Mouse (Mus musculus) G1E-ER4 (cell line): Measurements from ENCODE around the gene Gm28230. TPM values are rescaled to one million over a fixed set of nuclear protein-coding genes. Genes with fewer than 3 reads are reported as not detected.

Experiments used
- GATA1 ChIP-seq: IDR thresholded peaks from one replicate; pipeline ENCODE4 v1.8.0; 2012; ENCODE audit warnings: low read length, inconsistent platforms
- polyA plus RNA-seq: library from polyadenylated mRNA; stranded (reverse); fragments of >175 nt; gene quantifications from 2 replicates; pipeline ENCODE4 v1.2.3, GENCODE M21; 2012

Gm28230 gene
- polyA plus RNA-seq, 1 experiment, result not detected

DNA sequence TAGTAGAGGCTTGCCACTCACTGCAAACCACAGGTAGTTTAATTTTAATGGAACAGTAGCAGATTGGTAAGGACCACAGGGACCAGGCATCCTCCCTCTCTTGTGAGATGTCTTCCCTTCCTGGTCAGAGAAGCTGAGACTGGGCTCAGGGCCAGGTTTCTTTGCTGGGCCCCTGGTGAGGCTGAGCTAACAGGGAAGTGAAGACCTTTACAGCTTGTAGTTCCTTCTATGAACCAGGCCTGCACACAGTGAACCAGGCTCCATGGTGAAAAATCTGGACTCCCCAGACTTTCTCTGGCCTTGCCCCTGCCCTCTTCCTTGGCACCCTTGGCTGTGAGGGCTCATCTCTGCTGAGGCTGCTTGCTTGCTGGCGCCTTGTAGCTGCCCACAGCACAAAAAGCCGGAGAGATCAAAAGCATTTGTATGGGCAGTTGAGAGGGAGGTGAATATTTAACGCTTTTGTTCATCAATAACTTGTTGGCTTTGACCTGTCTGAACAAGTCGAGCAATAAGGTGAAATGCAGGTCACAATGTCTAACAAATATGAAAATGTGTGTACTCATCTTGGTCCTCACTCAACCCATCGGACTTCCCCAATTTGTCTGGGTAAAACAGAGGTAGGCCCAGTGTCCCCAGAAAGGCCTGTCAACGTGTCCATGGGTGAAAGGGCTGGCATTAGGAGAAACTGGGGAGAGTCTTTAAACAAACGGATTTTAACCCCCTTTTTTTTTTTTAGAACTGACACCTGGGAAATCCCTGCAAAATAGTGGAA lies 2.1 kb upstream of the Gm28230 start:
- no peak for TF ChIP-seq GATA1

DNA sequence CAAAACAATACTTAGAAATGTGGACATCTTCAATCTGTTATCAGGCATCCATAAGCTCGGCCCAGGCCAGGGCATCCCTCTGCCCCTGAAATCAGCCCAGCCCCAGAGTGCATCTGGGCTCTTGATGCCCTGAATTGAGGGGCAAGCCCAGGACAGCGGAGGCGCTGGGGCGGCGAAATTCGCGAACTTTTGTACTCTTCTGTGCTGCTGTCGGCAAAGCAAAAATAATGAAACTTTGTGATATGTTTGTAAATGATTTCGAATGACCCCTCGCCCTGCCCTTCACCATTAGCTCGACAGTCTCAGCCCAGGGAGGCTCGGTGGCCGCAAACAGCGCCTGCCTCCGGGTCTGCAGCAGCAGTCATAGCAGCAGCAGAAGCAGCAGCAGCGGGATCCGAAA lies 1.4 kb upstream of the Gm28230 start:
- TF ChIP-seq GATA1, result no peak

DNA sequence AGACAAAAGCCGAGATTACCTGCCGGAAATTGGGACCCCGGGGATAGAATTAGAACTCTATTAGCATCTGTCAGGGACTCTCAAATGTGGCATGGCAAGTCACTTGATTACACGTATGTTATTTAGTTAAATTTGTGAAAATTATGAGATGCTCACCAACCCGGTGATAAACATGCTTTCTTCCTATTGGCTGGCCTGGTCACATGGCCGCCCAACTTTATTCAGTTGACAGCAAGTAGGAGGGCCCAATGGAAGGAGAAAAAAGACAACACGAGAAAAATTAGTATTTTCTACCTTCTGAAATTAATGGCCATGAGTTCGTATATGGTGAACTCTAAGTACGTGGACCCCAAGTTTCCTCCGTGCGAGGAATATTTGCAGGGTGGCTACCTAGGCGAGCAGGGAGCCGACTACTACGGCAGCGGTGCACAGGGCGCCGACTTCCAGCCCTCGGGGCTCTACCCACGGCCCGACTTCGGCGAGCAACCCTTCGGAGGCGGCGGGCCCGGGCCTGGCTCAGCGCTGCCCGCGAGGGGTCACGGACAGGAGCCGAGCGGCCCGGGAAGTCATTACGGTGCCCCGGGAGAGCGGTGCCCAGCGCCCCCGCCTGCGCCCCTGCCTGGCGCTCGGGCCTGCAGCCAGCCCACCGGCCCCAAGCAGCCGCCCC lies 578 bp downstream of the Gm28230 start:
- TF ChIP-seq GATA1, result no peak

DNA sequence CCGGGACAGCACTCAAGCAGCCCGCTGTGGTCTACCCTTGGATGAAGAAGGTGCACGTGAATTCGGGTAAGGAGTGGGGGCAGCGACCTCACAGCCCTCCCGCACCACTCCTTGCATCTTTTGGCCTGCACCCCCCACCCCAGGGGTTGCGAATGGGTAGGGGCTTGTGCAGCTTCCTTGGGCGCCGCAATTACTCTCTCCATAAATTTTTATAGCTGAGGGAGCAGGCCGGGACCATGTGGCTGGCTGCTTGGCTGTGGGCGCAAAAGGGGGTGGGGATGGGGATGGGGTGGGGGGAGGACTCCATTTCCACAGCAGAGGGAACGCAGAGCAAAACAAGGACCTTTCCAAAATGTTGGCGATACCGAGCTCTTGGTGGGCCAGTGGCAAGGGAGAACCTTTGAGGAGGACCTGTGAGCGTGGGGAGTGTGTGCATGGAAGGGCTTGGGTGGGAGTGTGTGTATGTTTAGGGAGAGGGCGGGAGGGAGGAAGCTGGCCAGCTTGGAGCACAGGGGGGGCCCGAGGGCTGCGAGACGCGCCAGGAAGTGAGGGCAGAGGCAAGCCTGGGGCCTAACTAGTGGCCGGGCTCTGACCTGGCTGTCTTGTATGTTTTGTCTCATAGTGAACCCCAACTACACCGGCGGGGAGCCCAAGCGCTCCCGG lies 1.2 kb downstream of the Gm28230 start:
- TF ChIP-seq GATA1, result no peak

DNA sequence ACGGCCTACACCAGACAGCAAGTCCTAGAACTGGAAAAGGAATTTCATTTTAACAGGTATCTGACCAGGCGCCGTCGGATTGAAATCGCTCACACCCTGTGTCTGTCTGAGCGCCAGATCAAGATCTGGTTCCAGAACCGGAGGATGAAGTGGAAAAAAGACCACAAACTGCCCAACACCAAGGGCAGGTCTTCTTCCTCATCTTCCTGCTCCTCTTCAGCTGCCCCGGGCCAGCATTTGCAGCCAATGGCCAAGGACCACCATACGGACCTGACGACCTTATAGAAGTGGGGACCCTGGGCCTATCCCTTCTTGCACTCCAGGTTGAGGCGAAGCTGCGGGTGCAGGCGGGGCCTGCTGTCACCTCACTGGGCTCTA lies 1.8 kb downstream of the Gm28230 start:
- no peak for TF ChIP-seq GATA1

DNA sequence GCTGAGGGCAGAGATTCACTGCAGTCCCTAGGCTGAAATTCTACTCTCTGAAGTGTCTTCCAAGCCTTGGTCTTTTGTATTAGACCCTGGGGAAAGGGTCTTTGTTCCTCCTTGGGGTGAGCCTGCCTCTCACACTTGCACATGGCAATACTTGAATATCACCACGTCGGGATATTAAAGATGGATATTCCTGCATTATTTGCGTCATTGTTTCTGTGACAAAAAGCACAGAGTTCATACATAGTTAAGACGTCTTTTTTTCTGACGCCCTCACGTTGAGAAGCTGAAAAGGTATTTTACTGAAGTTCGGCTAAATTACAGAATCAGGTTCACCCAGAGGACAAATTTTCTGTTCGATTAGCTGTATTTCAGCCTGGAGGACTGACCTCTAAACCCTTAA lies 3.8 kb downstream of the Gm28230 start:
- TF ChIP-seq GATA1, result no peak

DNA sequence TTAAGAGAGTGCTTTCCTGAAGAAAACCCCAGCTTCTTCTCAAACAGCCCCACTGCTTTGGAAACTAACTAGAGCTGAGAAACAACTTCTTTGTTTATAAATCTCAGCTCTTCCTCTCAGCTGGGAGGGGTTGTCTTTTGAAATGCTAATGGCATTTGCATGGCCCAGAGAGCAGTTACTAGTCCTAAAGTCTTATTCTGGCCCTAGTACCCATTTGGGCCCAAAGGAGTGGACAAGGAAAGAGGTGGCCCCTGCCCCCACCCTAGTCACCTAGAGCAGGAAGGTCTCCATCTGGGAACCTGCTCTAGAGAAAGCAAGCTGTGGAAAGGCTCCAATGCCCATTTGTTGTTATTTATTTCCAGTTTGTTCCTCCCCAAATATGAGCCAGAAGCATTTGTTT lies 4.5 kb downstream of the Gm28230 start:
- TF ChIP-seq GATA1, result no peak

DNA sequence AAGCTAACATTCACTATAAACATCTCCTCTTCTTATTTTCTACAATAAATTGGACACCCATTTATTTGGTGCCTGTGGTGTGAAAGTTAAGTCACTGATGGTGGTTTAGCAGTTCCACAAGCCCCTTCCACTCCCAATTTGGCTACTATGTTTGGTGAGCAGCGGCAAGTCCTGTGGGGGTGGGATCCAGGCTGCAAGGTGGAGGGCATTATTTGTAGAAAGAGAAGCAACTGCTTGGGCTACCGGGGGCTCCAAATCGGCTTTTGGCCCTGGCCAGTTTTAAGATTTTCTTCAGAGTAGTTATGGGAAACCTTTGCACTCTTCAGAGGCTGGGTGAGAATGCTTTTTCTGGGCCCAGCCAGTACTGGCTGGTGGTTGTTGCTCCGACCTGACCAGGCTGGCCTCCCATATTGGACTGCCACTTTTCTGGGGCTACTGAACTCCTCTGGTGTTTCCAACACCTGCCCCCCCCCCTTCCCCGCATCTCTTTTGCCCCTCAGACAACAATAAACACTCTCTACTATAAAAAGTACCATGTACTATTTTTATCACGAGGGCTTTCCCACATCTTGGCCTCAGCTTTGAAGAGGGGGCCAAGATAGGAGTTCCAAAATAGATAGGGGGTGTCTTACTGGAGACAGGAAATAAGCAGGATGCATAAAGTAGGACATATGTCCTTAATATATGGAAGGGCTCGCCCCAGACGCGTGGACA lies 5.4 kb downstream of the Gm28230 start:
- TF ChIP-seq GATA1, result no peak

DNA sequence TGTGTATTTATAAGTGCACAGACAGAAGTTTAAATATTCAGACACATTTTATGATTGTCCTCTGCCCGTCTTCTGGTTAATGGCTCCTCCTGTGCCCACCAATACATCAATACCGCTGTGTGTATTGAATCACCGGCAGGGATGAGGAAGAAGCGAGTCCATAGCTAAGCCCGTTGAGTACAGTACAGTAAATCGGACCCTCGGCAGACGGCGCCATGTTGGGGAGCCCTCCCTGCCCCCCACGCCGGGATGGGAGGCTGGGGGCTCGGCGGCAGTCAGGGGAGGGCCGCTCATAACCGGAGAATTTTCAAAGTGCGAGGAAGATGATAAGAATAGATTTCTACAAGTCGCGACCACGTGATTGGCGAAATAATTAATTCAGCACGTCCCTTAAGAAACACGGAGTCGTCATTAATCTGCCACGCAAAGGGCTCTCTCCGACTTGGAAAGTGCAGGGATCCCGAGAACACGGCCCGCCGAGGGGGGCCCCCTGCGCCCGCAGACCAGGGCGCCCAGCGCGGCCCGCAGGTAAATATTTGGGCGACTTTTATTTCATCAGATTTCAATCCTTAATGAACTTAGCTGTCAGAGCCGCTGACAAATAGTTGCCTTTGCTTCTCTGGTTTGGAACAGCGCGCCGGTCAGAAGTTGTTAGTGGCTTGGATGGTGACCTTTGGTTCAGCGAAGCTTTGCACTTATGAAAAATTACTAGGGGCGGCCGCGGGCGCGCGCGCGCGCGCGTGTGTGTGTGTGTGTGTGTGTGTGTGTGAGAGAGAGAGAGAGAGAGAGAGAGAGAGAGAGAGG lies 6.2 kb downstream of the Gm28230 start:
- TF ChIP-seq GATA1, result no peak

- TF ChIP-seq GATA1, result no peak
Observed at GRCm38 (mm10) chr2:74733317-74733661, 6.8 kb downstream of the Gm28230 start.

DNA sequence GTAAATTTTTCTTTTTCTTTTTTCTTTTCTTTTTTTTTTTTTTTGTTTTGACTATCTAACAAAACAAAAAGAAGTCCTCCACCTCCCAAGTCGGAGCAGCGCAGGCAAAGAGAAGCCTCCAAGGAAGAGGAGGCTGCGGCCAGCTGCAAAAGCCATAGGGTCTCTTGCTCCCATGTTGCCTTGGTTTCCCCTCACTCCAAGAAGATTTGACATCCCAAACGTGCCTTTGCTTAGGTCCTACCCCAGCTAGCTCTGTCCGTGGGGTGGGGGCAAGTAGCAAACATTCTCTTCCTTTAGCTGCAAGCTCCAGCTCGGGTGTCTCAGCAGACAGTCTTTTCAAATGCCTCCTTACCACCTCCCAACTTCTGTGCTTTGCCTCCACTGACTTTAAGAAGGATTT lies 7.2 kb downstream of the Gm28230 start:
- TF ChIP-seq GATA1, result no peak

DNA sequence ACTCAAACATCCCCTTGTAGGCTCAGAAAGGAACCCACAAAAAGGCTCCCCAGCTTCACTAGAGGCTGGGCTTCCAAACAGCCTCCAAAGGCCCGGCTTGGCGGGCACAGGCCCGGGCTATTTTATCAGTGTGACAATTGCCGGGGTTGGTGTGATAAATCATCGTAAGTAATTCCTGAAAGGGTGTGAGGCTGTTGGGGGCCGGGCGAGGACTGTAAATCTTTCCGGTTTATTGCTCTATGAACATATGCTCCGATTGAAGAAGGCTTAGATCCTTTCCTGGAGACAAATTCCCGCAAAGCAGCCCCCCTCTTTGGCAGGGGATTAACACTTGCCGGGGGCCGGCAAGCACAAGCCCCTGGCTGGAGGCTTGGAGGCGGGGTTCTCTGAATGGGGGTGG lies 7.9 kb downstream of the Gm28230 start:
- no peak for TF ChIP-seq GATA1

DNA sequence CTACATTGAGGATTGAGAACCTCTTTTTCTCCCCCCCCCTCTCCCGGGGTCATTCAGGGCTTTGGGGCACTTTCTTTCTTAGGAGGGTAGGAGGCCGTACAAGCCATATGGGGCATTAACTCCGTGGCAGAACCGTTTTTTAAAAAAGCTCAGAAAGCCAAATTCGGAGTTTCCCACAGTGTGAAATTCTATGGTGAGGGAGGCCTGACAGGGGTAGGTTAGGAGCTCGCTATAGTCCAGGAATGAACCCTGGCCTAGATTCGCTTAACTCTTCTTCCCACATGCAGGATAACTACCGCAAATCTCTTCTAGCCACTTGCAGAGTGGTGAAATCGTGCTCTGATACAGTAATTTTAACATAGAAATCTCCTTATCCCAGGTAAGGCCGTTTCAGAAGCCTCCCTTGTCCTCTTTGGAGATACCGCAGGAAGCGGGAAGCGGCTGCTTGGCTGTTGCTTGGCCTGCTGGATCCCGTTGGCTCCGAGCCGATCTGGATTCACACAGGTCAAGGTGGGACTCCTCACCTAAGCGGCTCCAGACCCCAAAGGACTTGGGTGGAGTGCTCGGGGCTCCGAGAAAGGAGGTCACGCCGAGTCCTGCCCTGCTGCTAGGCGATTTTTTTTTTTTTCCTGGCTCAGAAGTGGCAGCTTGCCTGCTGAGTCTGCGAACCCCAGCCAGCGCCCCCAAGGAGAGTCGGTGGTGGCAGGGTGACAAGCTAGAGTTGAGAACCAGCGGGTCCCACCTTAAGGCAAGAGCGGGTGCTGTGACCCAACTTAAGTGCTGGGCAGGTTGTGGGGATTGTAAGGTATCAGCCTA lies 8.7 kb downstream of the Gm28230 start:
- TF ChIP-seq GATA1, result no peak

- TF ChIP-seq GATA1, result no peak
Observed at GRCm38 (mm10) chr2:74735851-74736687, 9.5 kb downstream of the Gm28230 start.
